In genomic region chr3:149519575-149519929, GRCm38 (mm10) we compare ENCODE assay signal across 9 mouse cellular contexts.
DNase-seq lines count a peak whose midpoint lies in the region; ATAC-seq and TF ChIP-seq lines count a peak whose summit lies in the region.
"Had no signal": no experiment of that assay in that cellular context is flagged by ENCODE, and none has a peak within 500 bp of the region (broad histone marks: within the 10 kb centered on the region; RNA-seq: fewer than 3 reads in every experiment).

No protein-coding gene starts in this region.

- H3K4me2 ChIP-seq in liver, embryonic 13.5 days, result peak overlapping the region; percentile 38

- no peak overlapping the region for H3K9ac ChIP-seq in liver, embryonic 13.5 days

- no peaks in the 10 kb centered on the region for H3K36me3 ChIP-seq in liver, embryonic 13.5 days

- ATAC-seq in frontal cortex, adult (ENCODE audit: low TSS enrichment), result peak; percentile 54
- ATAC-seq in liver, embryonic 13.5 days (ENCODE audit: low read depth), result no peak

- no peak overlapping the region for H3K27ac ChIP-seq in liver, embryonic 13.5 days

- TF ChIP-seq CTCF in lung, adult 2 months (IDR thresholded peaks at IDR 0.05; ENCODE audit: insufficient read depth, low read length), result no peak

- H3K9me3 ChIP-seq in liver, embryonic 13.5 days (replicated peaks), result no peaks in the 10 kb centered on the region

- no peak for TF ChIP-seq POLR2A in lung, adult 2 months (IDR thresholded peaks at IDR 0.05; ENCODE audit: borderline replicate concordance, extremely low read depth, low read depth, low read length)

- 0 out of 2 replicates have a peak overlapping the region, but pooled peaks have one; percentile 12 for H3K4me3 ChIP-seq in liver, embryonic 13.5 days (replicated peaks)
- H3K4me3 ChIP-seq in lung, adult 2 months (replicated peaks; ENCODE audit: extremely low read depth, low read depth, low read length), result no peak overlapping the region

- H3K27me3 ChIP-seq in liver, embryonic 13.5 days, result peaks cover 23% of the 10 kb centered on the region

- H3K4me1 ChIP-seq in liver, embryonic 13.5 days (replicated peaks), result no peaks in the 10 kb centered on the region
- no peaks in the 10 kb centered on the region for H3K4me1 ChIP-seq in lung, adult 2 months (ENCODE audit: control insufficient read depth, insufficient read depth, low read length)

- 35% methylated on average over 15 of the region's 15 CpGs for WGBS in liver, embryonic 13.5 days (ENCODE audit: insufficient replicate concordance)
- 18% methylated on average over 15 of the region's 15 CpGs for WGBS in lung, adult 2 months

- no peak for DNase-seq in frontal cortex, postnatal 25 days (ENCODE audit: low spot score in 2 of 2)
- DNase-seq in right cerebral cortex, postnatal 4 days, result peak; percentile 3
- DNase-seq in right cerebral cortex, postnatal 10 days (ENCODE audit: low spot score in 2 of 2), result no peak
- no peak for DNase-seq in liver, embryonic 13.5 days
- no peak for DNase-seq in thymus, postnatal 0 days (ENCODE audit: low spot score)
- no peak for DNase-seq in spleen, postnatal 4 days (ENCODE audit: low spot score in 2 of 2)
- no peak for DNase-seq in lung, adult 2 months
- DNase-seq: thymus, postnatal 4 days had no signal
